Comparison of ENCODE assay signal across 12 mouse cellular contexts in the genomic region with DNA sequence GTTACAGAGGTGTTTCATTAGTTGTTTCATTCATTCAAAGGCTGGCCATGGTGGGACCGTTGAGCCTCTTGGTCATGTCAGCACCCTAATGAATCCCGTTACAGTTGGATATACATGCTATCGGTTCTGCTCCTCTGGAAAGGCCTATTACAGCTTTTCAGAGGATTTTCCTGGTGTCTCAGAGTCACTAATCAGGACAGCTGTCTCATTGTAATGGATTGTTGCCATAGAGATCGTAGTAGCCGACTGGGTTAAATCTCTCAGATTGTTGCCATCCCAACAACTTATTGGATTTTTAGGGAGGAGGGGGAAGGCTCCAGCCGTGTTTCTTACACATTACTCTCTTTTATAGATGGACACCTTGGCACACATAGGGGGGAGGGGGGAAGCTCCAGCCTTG.
"Had no signal": no experiment of that assay in that cellular context is flagged by ENCODE, and none has a peak within 500 bp of the region (broad histone marks: within the 10 kb centered on the region; RNA-seq: fewer than 3 reads in every experiment).

No protein-coding gene starts in this region.

- H3K9me3 ChIP-seq: limb, embryonic 12.5 days; neural tube, embryonic 13.5 days had no signal

- H3K27me3 ChIP-seq: limb, embryonic 12.5 days; neural tube, embryonic 13.5 days had no signal

- H3K4me2 ChIP-seq: limb, embryonic 12.5 days; neural tube, embryonic 13.5 days had no signal

- H3K9ac ChIP-seq: limb, embryonic 12.5 days; liver, embryonic 14.5 days; neural tube, embryonic 13.5 days had no signal

- H3K4me3 ChIP-seq: layer of hippocampus, adult 2 months; limb, embryonic 12.5 days; neural tube, embryonic 13.5 days had no signal

- H3K36me3 ChIP-seq: limb, embryonic 12.5 days; neural tube, embryonic 13.5 days had no signal

- H3K4me1 ChIP-seq: limb, embryonic 12.5 days; neural tube, embryonic 13.5 days had no signal

- H3K27ac ChIP-seq: layer of hippocampus, adult 2 months; limb, embryonic 12.5 days; liver, embryonic 14.5 days; neural tube, embryonic 13.5 days had no signal

- DNase-seq: kidney, adult 18-20 months; kidney, postnatal 10 days; kidney, postnatal 4 days; lung, adult 18-20 months; right cerebral cortex, adult 18-20 months; right cerebral cortex, postnatal 25 days; thymus, adult 18-20 months; thymus, postnatal 14 days had no signal
